Mouse (Mus musculus): Measurements from ENCODE around the gene Lonp1. TPM values are rescaled to one million over a fixed set of nuclear protein-coding genes. Genes with fewer than 3 reads are reported as not detected.
"Not testable (repeated sequence)": the region's sequence is repeated elsewhere in the genome, so short reads cannot be mapped to it uniquely, and the experiment has no call there.

The Lonp1 gene
- polyA plus RNA-seq, 1 experiment from 2014 or later, result 41.0 TPM

DNA sequence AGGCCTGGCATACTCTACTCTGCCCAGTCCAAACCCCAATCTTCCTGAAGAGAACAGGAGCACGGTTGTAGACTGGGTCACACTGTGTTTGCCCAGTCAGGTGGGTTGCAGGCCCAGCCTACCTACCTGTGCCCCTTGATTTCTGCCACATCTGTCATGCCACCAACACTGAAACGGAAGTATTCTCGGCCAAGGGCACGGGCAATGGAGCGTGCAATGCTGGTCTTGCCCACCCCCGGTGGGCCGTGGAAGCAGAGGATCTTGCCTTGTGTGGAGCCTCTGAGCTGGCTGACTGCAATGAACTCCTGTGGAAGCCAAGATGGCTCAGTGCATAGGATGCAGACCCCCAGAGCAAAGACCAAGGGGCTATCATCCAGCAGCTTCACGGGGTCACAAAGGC is 9.1 kb downstream of the Lonp1 start:
- ATAC-seq (ENCODE audit: low read depth), result no peak
- Histone ChIP-seq H3K27me3 (no peaks in the 10 kb centered on the region), H3K36me3 (peaks cover 87% of the 10 kb centered on the region), H3K9me3 (replicated peaks) (no peaks in the 10 kb centered on the region), H3K27ac (no peak overlapping the region), H3K4me2 (no peak overlapping the region), H3K9ac (no peak overlapping the region), H3K4me1 (replicated peaks) (peaks cover 37% of the 10 kb centered on the region), H3K4me3 (replicated peaks) (no peak overlapping the region)
- 86% methylated on average over 8 of the region's 8 CpGs for WGBS (ENCODE audit: insufficient replicate concordance)
- DNase-seq, result no peak

DNA sequence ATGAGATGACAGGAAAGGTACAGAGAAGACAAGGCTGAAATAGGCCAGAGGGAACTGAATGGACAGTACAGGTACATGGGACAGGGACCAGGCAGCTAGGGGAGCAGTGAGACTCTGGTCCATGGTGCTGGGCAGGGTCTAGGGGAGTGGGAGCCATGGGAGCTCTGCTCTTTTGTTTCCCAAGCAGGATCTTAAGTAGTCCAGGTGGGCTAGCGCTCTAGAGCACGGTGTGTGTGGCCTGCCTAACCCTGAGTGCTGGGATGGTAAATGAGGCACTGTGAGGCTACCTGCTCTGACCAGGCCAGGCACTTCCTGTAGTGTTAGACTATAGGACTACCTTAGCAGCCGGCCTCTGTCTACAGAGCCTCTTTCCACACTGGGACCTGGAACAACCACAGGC is 10.0 kb downstream of the Lonp1 start:
- H3K9ac ChIP-seq, result no peak overlapping the region
- no peaks in the 10 kb centered on the region for H3K9me3 ChIP-seq (replicated peaks)
- ATAC-seq (ENCODE audit: low read depth), result no peak
- no peaks in the 10 kb centered on the region for H3K27me3 ChIP-seq
- no peak overlapping the region for H3K4me2 ChIP-seq
- peaks cover 78% of the 10 kb centered on the region for H3K36me3 ChIP-seq
- 74% methylated on average over 3 of the region's 3 CpGs for WGBS (ENCODE audit: insufficient replicate concordance)
- no peak overlapping the region for H3K4me3 ChIP-seq (replicated peaks)
- no peak overlapping the region; the same call in 1 of the 2 replicates for H3K27ac ChIP-seq
- peaks cover 46% of the 10 kb centered on the region for H3K4me1 ChIP-seq (replicated peaks)
- DNase-seq, result no peak

- DNase-seq (no peak), ATAC-seq (ENCODE audit: low read depth) (no peak)
- 79% methylated on average over 4 of the region's 4 CpGs for WGBS (ENCODE audit: insufficient replicate concordance)
- H3K4me1 ChIP-seq (replicated peaks), result peaks cover 55% of the 10 kb centered on the region
- H3K27ac ChIP-seq, result no peak overlapping the region
- H3K27me3 ChIP-seq, result no peaks in the 10 kb centered on the region
- H3K4me2 ChIP-seq, result no peak overlapping the region
- H3K9me3 ChIP-seq (replicated peaks), result no peaks in the 10 kb centered on the region
- peak overlapping the region; percentile 77 for H3K4me3 ChIP-seq (replicated peaks)
- peaks cover 69% of the 10 kb centered on the region for H3K36me3 ChIP-seq
- 0 out of 2 replicates have a peak overlapping the region, but pooled peaks have one; percentile 89 for H3K9ac ChIP-seq
Measured at GRCm38 (mm10) chr17:56615792-56616191, 10.9 kb downstream of the Lonp1 start.

GRCm38 (mm10) chr17:56615136-56615784 is 11.4 kb downstream of the Lonp1 start:
- Histone ChIP-seq H3K4me2 (peak overlapping the region; percentile 93), H3K27ac (no peak overlapping the region), H3K9me3 (replicated peaks) (no peaks in the 10 kb centered on the region), H3K9ac (peak overlapping the region; percentile 89), H3K27me3 (no peaks in the 10 kb centered on the region), H3K4me1 (replicated peaks) (peaks cover 60% of the 10 kb centered on the region), H3K36me3 (peaks cover 64% of the 10 kb centered on the region), H3K4me3 (replicated peaks) (peak overlapping the region; percentile 77)
- DNase-seq (no peak), ATAC-seq (ENCODE audit: low read depth) (no peak)
- 69% methylated on average over 11 of the region's 11 CpGs for WGBS (ENCODE audit: insufficient replicate concordance)

DNA sequence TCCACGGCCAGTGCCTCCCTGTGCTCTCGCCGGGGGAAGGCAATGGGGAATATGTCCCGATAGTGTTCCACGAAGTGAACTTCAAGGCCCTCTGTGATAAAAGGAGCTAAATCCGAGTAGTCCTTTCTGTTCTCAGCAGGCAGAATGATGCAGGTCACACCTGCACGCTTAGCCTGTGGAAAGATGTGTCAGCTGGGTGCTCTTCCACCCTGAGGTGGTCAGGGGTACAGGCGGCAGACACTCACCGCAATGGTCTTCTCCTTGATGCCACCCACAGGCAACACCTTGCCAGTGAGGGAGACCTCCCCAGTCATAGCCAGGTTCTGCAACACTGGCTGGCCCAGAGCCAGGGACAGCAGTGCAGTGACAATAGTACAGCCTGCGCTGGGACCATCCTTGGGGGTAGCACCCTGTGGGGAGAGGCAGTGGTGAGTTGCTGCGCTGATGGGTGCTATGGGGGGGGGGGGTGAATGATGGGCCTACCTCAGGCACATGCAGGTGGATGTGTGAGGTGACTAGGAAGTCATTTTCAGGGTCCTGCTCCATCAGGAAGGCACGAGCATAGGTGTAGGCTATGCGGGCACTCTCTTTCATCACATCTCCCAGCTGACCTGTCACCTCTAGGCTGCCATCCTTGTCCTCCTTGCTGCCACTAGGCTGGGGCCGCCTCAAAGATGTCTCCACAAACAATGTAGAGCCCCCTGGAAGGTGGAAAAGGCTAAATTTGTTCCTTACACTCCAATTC is 12.1 kb downstream of the Lonp1 start:
- DNase-seq, result no peak
- peaks cover 62% of the 10 kb centered on the region for H3K4me1 ChIP-seq (replicated peaks)
- no peak for ATAC-seq (ENCODE audit: low read depth)
- H3K9ac ChIP-seq, result peak overlapping the region; percentile 89
- no peaks in the 10 kb centered on the region for H3K9me3 ChIP-seq (replicated peaks)
- H3K4me3 ChIP-seq (replicated peaks), result peak overlapping the region; percentile 77
- peak overlapping the region; percentile 93 for H3K4me2 ChIP-seq
- H3K27ac ChIP-seq, result peak overlapping the region; percentile 76
- 16% methylated on average over 14 of the region's 14 CpGs for WGBS (ENCODE audit: insufficient replicate concordance)
- H3K27me3 ChIP-seq, result no peaks in the 10 kb centered on the region
- peaks cover 57% of the 10 kb centered on the region for H3K36me3 ChIP-seq

DNA sequence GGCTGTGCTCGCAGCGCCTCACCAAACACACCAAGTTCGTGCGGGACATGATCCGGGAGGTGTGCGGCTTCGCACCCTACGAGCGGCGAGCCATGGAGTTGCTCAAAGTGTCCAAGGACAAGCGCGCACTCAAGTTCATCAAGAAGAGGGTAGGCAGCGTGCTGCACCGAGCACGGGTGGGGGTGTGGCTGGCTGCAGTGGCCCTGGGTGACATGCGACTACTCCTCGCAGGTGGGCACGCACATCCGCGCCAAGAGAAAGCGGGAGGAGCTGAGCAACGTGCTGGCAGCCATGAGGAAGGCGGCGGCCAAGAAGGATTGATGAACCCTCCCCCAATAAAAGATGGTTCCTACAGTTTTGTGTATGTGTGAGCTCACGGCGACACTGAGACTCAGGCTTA is 12.8 kb downstream of the Lonp1 start:
- H3K4me1 ChIP-seq (replicated peaks), result peaks cover 65% of the 10 kb centered on the region
- peak overlapping the region; percentile 77 for H3K4me3 ChIP-seq (replicated peaks)
- H3K9me3 ChIP-seq (replicated peaks); H3K27me3 ChIP-seq; ATAC-seq (ENCODE audit: low read depth): not testable (repeated sequence)
- H3K4me2 ChIP-seq, result peak overlapping the region; percentile 93
- under 1% methylated on average over 25 of the region's 26 CpGs for WGBS (ENCODE audit: insufficient replicate concordance)
- peak overlapping the region; percentile 76 for H3K27ac ChIP-seq
- DNase-seq, result peak; percentile 35
- peak overlapping the region; percentile 89 for H3K9ac ChIP-seq
- H3K36me3 ChIP-seq, result peaks cover 50% of the 10 kb centered on the region

DNA sequence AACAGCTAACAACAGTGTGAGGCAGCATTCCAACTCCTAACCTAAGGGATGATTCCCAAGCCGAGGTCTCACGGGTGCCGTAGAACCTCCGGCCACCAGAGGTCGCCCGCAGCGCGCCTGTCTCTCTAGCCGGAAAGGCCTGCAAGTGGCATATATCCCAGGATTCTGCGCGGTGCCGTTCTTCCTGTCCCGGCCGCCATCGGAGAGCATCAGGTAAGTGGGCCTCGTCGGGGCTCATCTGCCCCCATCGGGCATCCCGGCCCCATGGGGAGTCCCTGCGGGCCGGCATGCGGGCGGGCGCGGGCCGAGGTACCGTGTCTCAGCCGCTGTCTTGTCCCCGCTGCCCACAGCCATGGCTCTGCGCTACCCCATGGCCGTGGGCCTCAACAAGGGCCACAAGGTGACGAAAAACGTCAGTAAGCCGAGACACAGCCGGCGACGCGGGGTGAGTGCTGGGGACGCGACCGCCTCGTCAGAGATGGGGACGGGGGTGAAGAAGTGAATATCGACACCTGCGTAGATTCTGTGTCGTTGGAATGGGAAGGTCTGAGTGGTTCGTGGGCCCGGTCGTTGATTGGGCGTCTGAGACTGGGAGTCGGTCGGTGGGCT is 13.3 kb downstream of the Lonp1 start, which contains the start of gene Rpl36:
Rpl36 (plus strand) TSS at position 181 of the 609 bp plus-strand sequence.
- no peaks in the 10 kb centered on the region for H3K27me3 ChIP-seq
- WGBS (ENCODE audit: insufficient replicate concordance), result under 1% methylated on average over 52 of the region's 52 CpGs
- DNase-seq (peak; percentile 91), ATAC-seq (ENCODE audit: low read depth) (peak; percentile 43)
- H3K4me2 ChIP-seq, result peak within 1 kb of the TSS; percentile 93
- peak within 1 kb of the TSS; percentile 89 for H3K9ac ChIP-seq
- H3K36me3 ChIP-seq, result peaks cover 45% of the 10 kb centered on the region
- H3K4me1 ChIP-seq (replicated peaks), result peaks cover 70% of the 10 kb centered on the region
- H3K4me3 ChIP-seq (replicated peaks), result peak within 1 kb of the TSS; percentile 77
- no peaks in the 10 kb centered on the region for H3K9me3 ChIP-seq (replicated peaks)
- peak within 1 kb of the TSS; percentile 87 for H3K27ac ChIP-seq

DNA sequence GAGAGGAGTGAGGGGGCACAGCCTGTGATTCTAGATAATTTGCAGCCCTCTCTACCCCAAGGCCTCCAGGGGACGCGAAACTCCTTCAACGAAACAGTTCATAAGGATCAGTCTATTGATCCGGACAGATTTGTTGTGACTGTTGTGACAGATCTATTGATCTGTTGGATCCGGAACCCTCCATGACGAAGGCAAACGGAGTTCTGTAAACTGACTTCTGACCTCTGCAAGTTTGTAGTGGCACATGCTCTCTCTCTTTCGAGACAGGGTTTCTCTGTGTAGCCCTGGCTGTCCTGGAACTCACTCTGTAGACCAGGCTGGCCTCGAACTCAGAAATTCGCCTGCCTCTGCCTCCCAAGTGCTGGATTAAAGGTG is 14.1 kb downstream of the Lonp1 start:
- H3K9me3 ChIP-seq (replicated peaks); DNase-seq; ATAC-seq (ENCODE audit: low read depth); H3K27me3 ChIP-seq: not testable (repeated sequence)
- H3K36me3 ChIP-seq, result peaks cover 42% of the 10 kb centered on the region
- peak overlapping the region; percentile 43 for H3K4me3 ChIP-seq (replicated peaks)
- H3K4me2 ChIP-seq, result peak overlapping the region; percentile 86
- peaks cover 78% of the 10 kb centered on the region for H3K4me1 ChIP-seq (replicated peaks)
- H3K27ac ChIP-seq, result peak overlapping the region; percentile 87
- peak overlapping the region; percentile 57 for H3K9ac ChIP-seq
- 56% methylated on average over 10 of the region's 10 CpGs for WGBS (ENCODE audit: insufficient replicate concordance)

GRCm38 (mm10) chr17:56611861-56612564 is 14.7 kb downstream of the Lonp1 start:
- peak overlapping the region; percentile 57 for H3K9ac ChIP-seq
- DNase-seq (peak; percentile 85), ATAC-seq (ENCODE audit: low read depth) (peak; percentile 29)
- 8% methylated on average over 14 of the region's 14 CpGs for WGBS (ENCODE audit: insufficient replicate concordance)
- H3K4me3 ChIP-seq (replicated peaks), result peak overlapping the region; percentile 43
- H3K9me3 ChIP-seq (replicated peaks), result no peaks in the 10 kb centered on the region
- H3K4me2 ChIP-seq, result peak overlapping the region; percentile 86
- peaks cover 42% of the 10 kb centered on the region for H3K36me3 ChIP-seq
- H3K27me3 ChIP-seq, result no peaks in the 10 kb centered on the region
- H3K4me1 ChIP-seq (replicated peaks), result peaks cover 81% of the 10 kb centered on the region
- H3K27ac ChIP-seq, result peak overlapping the region; percentile 87

GRCm38 (mm10) chr17:56611323-56611722 is 15.4 kb downstream of the Lonp1 start:
- WGBS (ENCODE audit: insufficient replicate concordance), result 61% methylated on average over 2 of the region's 2 CpGs
- Histone ChIP-seq H3K27me3 (no peaks in the 10 kb centered on the region), H3K4me3 (replicated peaks) (peak overlapping the region; percentile 43; the same call in 1 of the 2 replicates), H3K9ac (peak overlapping the region; percentile 1; the same call in 1 of the 2 replicates), H3K4me1 (replicated peaks) (peaks cover 75% of the 10 kb centered on the region), H3K27ac (peak overlapping the region; percentile 87), H3K9me3 (replicated peaks) (no peaks in the 10 kb centered on the region), H3K36me3 (peaks cover 42% of the 10 kb centered on the region), H3K4me2 (peak overlapping the region; percentile 86)
- no peak for DNase-seq
- no peak for ATAC-seq (ENCODE audit: low read depth)
